Mouse (Mus musculus) heart, adult 11 months (tissue): Measurements from ENCODE around the gene Nt5e.

Source experiments
- DNase-seq: peaks from one replicate; pipeline ENCODE4 v3.0.0; 2022

Nt5e gene

DNA sequence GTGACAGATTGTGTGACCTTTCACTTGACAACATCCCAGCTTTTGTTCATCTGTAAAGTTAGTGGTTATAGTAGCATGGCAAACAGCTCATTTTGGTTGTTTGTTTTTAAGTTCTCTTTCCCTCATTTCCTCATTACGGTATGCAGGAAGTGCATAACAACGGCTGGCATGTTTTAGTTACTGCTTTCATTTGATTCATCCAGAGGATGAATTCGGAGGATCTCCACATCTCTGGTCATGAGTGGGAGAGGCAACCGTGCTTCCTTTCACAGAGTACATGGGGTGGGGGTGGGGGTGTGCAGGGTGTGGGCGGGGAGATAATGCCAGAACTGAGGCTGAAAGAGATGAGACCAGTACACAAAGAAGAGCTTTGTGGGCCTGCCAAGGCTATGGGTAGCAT is 19.9 kb downstream of the Nt5e start:
- peak; percentile 49 for DNase-seq

DNA sequence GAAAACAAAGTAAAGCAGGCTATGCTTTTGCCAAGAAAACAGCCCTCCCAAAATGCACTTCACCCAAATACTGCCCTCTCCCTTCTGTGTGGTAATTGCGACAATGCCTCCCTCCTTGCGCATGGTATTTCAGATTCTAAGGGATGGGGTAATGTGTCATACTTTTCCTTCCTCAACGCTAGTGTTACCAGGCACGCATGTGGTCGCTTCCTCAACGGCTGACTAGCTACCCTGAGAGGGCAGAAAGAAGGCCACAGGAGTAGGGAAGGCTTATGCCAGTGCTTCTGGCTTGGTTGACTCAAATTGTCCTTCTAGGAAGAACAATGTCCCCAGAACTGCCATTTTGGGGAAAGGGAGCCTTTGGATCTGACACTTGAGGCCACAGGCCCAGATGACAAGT is 21.6 kb downstream of the Nt5e start:
- peak; percentile 76 for DNase-seq

DNA sequence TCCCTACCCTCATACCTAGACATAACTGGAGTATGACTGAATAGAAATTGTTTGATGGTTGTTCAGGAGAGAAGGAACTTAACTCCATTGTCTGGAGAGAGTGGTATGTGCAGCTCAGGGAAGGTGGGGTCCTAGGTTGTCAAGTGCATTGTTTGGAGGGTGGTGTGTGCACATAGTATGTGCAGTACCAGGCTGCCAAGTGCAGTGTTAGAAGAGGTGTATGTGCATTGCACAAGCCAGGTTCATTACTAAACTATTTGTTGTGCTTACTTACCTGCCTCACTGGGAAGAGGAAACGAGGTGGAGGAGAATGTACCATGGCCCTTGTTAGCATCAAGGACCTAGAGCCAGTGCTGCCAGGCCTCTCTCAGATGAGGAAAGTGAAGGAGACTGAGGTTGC is 23.3 kb downstream of the Nt5e start:
- DNase-seq: no peak

DNA sequence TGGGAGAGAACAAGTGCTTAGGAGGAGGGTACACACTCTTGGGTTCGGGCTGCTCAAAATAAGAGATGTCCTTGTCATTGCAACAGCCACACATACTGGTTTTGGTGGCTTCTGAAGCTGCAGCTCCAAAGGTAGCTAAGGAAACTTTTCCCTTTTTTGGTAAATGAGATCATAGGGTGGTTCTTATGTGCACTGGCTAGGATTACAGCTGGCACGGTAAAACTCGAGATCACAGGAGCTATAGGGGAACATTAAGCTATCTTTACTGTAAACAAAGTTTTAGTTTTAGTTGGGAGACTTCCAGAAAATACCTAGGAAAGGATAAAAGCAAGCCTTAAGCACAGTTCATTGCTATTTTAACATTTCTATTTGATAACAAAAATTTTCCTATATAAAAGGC is 24.2 kb downstream of the Nt5e start:
- DNase-seq: no peak

DNA sequence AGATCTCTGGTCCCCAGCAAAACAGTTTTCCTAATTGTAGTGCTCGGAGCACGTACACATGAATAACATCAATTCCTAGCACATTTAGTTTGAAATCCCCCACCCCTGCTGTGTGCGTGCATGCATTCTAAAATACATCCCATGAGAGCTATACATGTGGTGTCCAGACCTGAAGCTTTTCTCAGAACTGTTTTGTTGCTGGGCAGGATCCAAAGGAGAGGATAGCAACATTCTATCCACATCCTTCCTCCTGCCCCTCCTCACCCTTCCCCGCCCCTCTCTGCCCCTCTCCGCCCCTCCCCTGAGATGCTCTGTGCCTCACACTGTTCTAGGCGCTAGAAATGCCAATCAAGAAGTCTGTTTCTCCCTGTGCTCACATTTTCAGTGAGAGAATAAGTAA is 25.7 kb downstream of the Nt5e start:
- DNase-seq: peak; percentile 55

DNA sequence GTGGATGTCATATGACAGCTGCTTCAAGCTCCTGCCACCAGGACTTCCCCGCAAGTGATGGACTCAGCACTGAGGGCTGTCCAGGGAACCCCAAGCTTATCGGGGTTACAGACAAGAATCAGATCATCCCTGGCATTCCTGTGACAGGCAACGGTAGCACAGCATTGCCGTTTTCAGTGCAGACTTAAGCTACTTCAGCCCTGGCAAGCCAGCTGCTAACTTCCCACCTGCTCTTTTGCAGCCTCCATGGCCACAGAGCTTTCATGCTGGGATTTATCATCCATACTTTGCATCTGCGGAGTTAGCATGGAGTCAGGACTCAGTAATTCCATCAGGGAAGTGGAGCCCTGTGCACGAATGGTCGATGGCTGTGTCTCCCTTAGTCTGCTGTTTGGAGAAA is 26.5 kb downstream of the Nt5e start:
- no peak for DNase-seq

DNA sequence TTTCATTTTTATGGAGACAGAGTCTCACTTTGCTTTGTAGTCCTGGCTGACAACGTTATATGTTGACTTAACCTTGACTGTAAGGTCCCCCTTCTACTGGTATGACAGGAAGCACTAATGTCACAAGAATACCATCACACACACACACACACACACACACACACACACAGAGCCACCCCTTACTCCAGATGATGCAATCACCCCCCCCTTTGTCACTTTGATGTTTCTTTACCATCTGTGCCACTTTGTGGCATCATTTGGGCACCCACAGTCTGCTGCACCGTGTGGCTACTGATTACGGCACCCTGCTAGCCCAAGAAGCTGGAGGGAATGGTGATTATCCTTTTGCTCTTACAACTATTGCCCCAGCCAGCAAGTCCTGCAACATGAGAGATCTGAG is 30.2 kb downstream of the Nt5e start:
- no peak for DNase-seq

DNA sequence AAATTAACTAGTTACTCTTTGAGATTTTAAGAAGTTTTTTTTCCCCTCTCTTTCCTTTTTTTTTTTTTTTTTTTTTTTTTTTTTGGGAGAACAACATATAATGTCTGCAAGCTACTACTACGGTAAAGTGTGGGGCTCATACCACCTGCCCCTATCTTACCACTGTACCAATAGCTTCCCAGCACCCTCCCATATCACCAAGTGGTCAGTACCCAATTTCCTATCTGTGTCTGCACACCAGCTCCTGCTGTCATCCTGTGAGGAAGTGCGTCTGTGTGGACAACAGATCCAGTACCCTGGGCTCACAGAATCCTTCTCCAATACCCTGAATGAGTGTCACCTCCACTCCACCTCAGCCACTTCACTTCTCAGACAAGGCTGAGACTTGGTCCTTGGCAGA is 32.1 kb downstream of the Nt5e start:
- no peak for DNase-seq

DNA sequence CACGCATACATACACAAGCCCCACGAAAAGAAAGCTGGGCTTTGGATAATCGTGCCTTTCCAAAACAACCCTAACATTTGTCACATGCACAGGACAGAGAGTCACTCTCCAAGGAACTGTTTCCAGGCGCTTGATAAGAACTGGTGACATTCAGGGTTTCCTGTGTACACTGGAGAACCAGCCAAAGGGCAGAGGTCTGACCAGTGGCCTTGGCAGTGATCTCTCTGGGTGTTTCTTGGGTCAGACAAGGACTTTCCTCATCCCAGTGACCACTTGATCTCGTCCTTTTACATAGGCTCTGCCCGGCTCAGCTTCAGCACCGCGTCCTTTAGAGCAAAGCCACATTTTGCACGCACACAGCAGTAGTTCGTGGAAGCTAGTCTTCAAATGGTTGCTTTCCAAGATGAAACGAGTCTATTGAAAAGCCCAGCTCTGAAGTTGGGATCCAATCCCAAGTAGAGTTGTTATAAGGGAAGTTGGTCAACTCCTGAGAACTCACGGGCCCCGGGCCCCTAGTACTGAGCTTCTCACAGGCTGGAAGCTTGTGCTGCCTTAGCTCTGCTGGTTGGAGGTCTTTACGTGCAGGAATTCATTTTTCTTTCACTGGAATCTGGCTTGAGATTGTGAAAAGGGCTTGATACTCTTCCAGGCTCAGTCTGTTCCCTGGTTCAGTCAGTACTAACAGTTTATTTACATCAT is 34.4 kb downstream of the Nt5e start:
- peak; percentile 98 for DNase-seq

DNA sequence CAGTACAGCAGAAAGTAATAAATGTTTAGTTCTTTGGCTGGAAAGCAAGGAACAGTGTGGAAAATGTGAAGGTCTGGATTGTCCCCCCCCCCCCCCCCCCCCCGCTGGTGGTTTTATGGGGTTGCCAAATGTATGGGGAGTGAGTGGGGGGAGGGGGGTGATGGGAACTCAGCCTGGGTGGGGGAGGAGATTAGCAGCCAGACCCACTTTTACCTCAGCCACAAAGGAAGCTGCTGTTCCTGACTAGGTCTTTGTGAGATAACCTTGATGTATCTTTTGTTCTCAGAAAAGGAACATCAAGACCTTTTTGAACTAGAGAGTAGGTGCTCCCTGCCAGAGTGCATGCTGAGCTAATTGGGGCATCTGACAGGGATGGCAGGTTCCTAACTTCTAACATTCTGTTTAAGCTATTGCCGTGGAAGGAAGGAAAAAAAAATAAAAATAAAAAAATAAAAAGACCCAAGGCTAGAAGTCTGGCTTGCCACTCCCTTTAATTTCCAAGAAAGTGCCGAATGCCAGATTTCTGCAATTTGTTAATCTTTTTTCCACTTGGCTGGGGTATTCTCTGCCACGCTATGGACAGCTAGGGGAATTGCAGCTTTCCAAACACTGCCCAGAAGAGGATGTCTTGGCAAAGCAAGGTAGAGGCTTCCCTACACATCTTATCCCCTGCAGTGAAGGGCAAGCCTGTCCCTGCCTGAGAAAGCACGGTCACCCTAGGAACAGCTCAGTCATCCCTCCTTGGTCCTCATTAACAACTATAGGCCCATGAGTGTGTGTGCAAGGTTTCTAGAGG is 35.3 kb downstream of the Nt5e start:
- no peak for DNase-seq

DNA sequence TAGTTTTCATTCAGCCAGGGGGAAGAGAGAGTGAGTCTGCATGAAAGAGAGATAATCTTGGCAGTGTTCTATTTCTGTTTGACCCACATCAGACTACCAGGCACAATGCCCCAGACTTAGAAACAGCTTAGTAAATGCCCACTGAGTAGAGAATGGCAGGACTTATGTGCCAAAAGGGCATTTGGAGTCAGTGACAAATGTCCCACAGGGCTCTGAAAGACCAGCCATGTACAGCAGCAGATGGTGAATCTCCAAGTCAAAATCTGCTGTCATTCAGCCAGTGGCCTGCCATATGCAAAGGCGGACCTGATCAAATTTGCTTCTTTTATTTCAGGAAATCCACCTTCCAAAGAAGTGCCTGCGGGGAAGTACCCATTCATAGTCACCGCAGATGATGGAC is 36.1 kb downstream of the Nt5e start:
- no peak for DNase-seq

DNA sequence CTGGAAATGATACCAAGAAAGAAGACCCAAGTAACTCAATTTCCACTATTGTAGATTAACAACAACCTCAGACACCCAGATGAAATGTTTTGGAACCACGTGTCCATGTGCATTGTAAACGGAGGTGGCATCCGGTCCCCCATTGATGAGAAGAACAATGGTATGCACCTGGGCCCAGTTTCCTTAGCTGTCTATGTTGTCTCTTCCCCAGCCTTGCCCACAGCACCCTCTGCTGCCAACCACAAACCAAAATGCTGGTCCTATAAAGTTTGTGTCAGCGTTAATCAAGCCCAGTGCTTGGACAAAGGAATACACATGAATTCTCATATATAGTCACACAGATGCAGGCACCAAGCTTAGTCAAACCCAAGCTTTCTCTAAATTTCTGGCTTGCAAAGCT is 39.3 kb downstream of the Nt5e start:
- DNase-seq: no peak

DNA sequence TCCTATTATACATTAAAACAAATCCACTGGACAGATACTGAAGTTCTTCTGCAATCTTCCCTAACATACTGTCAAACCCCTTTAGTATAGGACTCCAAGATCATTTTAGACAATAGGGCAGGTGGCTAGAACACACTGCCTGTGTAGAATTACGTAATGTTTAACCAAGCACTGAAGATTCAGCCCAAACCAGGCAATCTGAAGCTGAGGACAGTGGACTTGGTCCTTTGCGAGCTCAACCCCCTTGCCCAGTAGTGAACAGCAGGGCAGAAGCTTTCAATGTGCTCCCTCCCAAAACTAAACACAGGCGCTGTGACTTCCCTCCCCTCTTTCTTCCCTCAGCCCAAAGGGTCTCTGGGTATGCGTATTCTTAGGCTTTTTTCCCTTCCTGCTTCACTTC is 39.8 kb downstream of the Nt5e start:
- DNase-seq: no peak

DNA sequence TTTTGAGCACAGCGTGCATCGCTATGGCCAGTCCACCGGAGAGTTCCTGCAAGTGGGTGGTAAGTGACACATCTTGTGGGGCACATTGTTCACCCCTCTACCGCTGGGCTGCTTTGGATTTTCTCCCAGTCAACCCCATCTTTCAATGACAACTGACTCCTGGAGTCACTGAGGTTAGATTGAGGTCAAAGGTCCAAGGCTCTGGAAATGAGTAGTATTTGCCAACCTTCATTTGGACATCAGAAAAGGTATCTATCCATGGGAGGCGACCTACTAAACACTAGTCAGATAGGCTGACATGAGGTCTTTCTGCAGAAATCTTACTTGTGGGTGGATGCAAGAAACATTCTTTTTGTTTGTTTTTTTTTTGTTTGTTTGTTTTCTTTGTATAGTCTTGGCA is 40.3 kb downstream of the Nt5e start:
- DNase-seq: no peak

DNA sequence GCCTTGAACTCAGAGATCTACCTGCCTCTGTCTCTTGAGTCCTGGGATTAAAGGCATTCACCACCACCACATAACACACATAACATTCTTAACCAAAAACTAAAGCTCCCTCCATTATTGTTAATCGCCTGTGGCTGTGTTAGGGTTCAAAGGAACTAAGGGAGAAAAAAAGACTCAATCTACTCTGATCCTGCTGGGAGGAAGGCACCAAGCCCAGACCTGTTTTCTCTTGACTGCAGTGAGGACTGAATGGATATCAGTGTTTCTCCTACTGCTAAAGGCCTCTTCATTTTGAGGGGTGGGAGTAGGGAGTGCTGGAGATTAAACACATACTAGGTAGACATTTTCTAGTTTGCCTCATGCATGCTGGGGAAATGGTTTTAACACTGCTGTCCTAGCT is 40.8 kb downstream of the Nt5e start:
- DNase-seq: no peak

DNA sequence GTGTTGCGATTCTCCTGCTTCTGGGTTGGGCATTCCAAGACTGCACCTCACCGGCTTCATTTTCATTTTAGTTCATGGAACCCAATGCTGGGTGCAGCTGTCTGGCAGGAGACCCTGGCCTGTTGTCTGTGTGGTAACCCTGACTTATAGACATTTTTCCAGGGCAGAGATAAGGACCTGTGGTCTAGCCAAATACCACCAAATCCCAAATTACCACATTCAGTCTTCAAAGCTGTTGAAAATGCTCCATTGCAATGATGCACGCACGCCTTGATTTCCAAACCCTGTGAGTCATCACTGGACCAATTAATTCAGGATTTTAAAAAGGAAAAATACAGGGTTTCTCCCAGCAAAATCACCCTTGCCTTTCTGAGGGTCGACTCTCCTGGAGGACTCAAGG is 41.5 kb downstream of the Nt5e start:
- DNase-seq: no peak

DNA sequence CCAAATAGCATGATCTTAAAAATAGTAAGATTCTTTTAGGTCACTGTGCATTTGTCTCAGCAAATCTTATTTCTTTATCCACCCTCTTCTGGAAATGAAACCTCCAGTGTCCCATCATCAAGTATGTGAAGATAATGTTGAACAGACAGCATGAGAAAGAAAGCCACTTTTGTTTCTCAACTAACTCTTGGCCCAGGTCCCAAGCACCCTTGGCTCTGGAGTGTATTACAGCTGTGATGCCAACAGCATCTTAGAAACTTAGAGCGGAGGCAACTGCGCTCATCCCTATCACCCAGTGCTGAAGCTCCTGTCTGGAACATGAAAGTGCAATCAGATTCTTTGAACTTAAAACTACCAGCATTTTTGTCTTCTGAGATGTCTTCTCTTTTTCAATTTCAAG is 42.7 kb downstream of the Nt5e start:
- DNase-seq: no peak

DNA sequence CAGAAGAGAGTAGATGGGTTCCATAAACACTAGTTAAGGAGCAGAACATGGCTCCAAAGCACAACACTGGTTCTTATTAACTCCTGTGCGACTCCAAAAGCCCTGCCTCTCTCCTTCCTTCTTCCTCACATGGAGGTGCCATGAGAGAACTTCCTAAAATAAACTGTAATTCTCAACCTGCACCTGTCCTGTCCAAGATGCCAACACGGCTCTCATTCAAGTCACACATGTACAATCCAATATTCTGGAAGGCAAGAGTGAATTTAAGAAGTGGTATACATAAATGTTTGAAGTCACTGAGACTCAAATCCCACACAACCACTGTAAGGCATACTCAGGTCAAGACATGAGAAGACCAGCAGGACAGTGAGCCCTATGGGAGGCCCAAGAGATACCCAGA is 44.2 kb downstream of the Nt5e start:
- DNase-seq: no peak

DNA sequence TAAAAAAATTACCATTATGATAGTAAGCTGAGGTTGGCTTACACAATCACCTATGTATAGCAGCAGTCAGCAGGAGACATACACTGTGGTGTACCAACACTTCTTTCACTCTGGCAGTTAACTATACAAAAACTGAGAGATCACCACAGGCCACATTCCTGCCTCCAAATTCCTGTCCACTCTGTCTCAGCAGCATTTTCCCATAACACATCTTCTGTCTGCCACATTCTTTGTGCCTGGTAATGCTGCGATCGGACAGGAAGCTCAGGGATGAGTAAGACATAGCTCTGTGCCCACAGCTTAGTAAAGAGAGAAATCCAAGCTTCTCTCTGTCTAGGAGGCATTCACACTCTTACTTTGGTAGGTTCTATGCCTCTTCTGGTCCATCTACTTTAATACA is 46.0 kb downstream of the Nt5e start:
- no peak for DNase-seq

DNA sequence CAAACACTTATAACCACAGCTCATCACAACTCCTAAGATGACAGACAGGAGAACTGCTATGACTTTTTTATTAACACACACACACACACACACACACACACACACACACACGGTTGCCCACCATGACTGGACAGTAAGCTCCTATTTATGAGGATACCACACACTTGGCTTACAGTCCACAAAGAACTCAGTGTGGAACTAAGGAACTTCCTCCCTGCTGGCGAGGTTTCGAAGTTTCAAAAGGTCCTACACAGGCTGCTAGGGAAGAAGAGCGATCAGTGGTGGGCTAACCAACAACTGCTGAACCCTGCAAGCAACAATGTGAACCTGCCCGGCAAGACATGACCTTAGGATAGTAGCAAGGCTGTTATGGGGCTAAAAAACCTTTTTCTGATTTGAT is 50.5 kb downstream of the Nt5e start:
- no peak for DNase-seq

DNA sequence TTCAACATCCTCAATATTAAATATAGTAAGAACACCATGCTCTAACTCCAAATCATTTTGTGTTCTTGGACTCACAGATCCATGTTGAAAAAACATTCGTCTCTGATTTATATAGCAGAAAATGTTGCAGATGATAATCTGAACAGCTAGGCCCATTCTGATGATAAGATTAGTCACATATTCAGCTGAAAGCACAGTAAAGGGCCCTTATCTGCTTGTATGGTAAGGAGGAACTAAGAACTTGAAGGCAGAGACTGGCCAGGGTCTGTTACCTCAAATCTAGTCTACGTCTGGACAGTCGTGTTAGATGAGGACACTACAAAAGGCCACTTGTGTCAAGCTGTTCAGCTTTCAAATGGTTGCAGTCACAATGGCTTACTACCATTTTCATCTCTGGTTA is 52.1 kb downstream of the Nt5e start:
- no peak for DNase-seq

DNA sequence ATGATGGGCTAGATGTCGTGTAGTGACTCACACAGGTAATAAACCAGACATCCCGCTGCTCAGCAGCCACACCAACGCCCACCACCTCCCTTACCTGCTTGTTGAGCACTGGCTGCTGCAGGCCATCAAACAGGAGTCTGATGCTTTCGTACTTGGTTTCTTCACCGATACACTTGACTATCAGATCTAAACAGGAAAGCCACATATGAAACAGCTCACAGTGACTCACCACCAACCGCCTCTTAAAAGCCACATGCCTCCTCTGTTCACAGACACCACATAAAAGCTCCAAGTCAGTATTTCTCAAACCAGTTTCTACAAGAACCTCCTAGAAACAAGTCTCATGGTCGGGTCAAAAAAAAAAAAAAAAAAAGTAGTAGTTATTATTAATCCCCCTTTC is 53.1 kb downstream of the Nt5e start:
- DNase-seq: peak; percentile 74

DNA sequence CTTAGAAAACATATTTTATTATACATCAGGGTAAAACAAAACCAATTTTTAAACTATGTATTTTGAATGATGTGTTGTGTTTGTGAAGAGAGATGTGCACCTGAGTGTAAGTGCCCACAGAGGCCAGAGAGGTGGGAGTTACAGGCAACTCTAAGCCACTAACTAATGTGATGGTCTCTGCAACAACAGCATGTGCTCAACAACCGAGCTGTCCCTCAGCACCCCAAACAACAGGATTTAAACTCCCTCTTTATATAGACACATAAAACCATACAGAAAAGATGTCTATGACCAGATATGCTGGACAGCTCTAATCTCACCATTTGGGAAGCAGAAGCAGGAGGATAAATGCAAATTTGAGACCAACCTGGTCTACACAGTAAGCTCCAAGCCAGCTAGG is 53.5 kb downstream of the Nt5e start:
- DNase-seq: no peak

DNA sequence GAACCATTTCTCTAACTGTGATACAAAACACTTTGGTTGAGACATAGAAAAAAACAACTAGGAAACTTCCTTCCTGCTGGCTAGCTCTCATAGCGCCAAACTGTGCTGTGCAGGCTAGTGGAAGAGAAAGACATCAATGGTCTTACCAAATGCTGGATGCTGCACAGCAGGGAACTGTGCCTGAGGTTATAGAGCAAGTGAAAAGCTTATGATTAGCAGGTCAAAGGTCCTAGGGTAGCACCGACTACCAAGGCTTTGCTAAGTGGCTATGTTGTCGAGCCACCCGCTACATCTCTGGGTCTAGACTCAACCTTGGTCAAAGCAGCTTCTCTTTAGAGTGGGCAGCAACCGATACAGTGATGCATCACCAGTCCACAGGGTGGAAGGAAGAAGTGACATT is 61.8 kb downstream of the Nt5e start:
- no peak for DNase-seq

DNA sequence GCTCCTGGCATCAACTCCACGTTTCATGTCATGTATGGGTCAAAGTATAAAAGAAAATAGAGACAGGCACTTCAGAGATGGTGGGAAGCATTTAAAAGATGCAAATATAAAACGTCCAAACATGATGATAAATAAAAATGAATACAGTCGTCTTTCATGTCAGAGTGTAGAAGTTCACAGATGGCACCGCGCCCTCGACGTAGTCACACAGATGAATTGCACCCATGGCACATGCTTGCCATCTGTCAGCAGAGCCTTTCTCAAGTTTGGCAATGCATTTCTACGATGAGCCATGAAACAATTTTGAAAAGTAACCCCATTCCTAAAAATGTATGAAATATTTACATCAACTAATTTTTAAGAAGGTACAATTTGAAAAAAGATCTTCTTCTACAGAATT is 67.9 kb downstream of the Nt5e start:
- no peak for DNase-seq
